Mouse (Mus musculus) neural tube, embryonic 12.5 days (tissue): ENCODE measurements around the gene Arid5b. TPM values are rescaled to one million over a fixed set of nuclear protein-coding genes. Genes with fewer than 3 reads are reported as not detected.

Experiments used
- ATAC-seq: fragments of 200-750 bp; cut with Nextera tagmentation; 2 replicates; pipeline ENCODE4 v1.8.0; 2017; ENCODE audit warnings: low read depth, mild to moderate bottlenecking, moderate TSS enrichment, moderate library complexity; ENCODE audit not compliant: low FRiP score
- H3K27ac ChIP-seq: fragments of 300-500 bp; sonication (generic); 2 replicates; pipeline ENCODE4 v1.5.1; 2016
- H3K27me3 ChIP-seq: fragments of 300-500 bp; sonication (generic); replicated peaks from 2 replicates; pipeline ENCODE4 v1.6.1; 2016; ENCODE audit warnings: mild to moderate bottlenecking
- H3K36me3 ChIP-seq: fragments of 300-500 bp; sonication (generic); 2 replicates; pipeline ENCODE4 v1.6.1; 2016; ENCODE audit warnings: mild to moderate bottlenecking
- H3K4me1 ChIP-seq: fragments of 300-500 bp; sonication (generic); 2 replicates; pipeline ENCODE4 v1.6.1; 2016
- H3K4me2 ChIP-seq: fragments of 300-500 bp; sonication (generic); replicated peaks from 2 replicates; pipeline ENCODE4 v1.6.1; 2016; ENCODE audit warnings: mild to moderate bottlenecking
- H3K4me3 ChIP-seq: fragments of 300-500 bp; sonication (generic); 2 replicates; pipeline ENCODE4 v1.5.1; 2016
- H3K9ac ChIP-seq: fragments of 300-500 bp; sonication (generic); 2 replicates; pipeline ENCODE4 v1.6.1; 2016; ENCODE audit warnings: mild to moderate bottlenecking
- H3K9me3 ChIP-seq: fragments of 300-500 bp; sonication (generic); 2 replicates; pipeline ENCODE4 v1.6.1; 2016; ENCODE audit warnings: mild to moderate bottlenecking
- WGBS: fragments of 180-500 bp; shearing (Covaris S2); methylation state at CpG from one replicate; pipeline ENCODE4 v1.1.7; 2016; 5-methylcytosine and 5-hydroxymethylcytosine counted together
- polyA plus RNA-seq: library from polyadenylated mRNA; unstranded; fragments of >200 nt; fragmentation: Nextera tagmentation; extraction: Ambion mirVana; gene quantifications from 2 replicates; pipeline ENCODE4 v1.2.1, GENCODE M21; 2016

Arid5b gene
- polyA plus RNA-seq, 1 experiment from 2014 or later: 18.3 TPM

DNA sequence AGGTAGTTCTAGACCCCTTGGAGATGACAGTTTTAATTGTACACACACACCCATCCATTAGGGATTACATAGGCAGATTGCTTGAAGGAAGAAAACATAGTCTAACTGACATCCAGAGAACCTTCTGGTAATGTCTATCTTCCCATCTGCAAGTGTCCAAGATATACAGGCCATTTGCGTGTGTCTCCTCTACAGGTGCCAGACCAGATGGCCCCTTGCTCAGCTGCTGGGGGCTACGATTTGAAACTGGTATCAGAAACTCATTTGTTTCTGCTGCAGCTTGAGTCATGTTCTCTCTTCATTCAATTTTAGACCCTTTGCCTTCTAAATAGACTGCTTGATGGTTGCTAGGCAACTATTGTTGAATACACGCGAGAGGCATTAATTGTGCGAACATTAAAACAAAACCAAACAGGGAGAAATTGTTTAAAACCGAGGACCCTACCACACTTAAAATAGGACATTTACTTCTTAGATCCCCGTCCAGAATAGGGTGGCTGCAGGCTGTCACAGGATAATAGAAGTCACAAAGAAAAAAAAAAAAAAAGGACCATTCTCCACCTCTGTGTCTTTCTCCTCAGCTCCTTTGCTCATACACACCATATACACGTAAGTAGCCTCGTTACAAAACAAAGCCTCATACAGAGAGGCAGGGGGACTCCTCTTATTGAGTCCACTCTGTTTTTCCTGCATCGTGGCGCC, 125.0 kb downstream of the Arid5b start:
- H3K27ac ChIP-seq: no peak overlapping the region
- no peak; the same call in 1 of the 2 replicates for ATAC-seq
- H3K9ac ChIP-seq: no peak overlapping the region
- H3K4me1 ChIP-seq: peaks cover 12% of the 10 kb centered on the region
- H3K36me3 ChIP-seq: no peaks in the 10 kb centered on the region
- no peaks in the 10 kb centered on the region for H3K9me3 ChIP-seq
- 32% methylated on average over 11 of the region's 11 CpGs for WGBS
- H3K27me3 ChIP-seq: no peaks in the 10 kb centered on the region
- H3K4me3 ChIP-seq: no peak overlapping the region
- no peak overlapping the region; the same call in 1 of the 2 replicates for H3K4me2 ChIP-seq

DNA sequence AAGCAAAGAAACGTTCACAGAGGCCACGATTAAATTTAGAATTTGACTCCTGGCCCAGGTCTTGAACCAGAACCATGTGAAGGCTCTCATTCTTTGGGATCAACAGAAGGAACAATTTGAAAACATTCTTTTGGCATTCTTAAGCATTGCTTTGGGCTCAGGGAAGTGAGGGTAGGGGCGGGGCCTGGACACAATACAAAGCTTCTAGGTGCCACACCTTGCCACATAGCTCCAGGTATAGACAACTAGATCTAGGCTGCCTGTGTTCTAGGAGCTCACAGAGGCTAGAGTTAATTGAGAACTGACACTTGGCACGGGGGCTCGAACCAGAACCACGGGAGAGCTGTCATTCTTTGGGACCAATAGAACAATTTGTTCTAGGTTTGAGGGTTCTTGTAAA, 130.0 kb downstream of the Arid5b start:
- H3K9me3 ChIP-seq: no peaks in the 10 kb centered on the region
- no peak overlapping the region for H3K27ac ChIP-seq
- no peak overlapping the region for H3K4me3 ChIP-seq
- no peak overlapping the region for H3K9ac ChIP-seq
- H3K27me3 ChIP-seq: no peaks in the 10 kb centered on the region
- H3K36me3 ChIP-seq: no peaks in the 10 kb centered on the region
- peaks cover 5% of the 10 kb centered on the region; the same call in 1 of the 2 replicates for H3K4me1 ChIP-seq
- H3K4me2 ChIP-seq: no peak overlapping the region
- ATAC-seq: no peak
- 84% methylated on average over 6 of the region's 6 CpGs for WGBS

DNA sequence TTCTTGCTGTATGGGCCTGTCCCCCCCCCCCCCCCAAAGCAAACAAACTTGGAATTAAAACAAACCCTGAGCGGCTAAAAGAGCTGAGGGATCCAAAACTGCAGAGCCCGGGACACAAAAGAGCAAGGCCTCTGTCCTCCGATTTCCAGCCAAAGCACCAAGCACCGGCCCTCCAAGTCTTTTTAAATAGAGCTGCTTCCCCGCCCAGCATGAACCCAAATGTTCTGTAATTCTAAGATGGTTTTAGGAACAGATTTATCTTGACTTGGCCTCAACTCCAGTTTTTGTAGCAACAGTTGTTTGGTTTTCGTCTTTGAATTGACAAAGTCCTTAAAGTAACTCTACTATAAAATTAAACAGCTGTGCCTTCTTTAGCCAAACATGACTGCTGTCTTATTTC, 130.8 kb downstream of the Arid5b start:
- Histone ChIP-seq H3K4me1 (no peaks in the 10 kb centered on the region), H3K9me3 (no peaks in the 10 kb centered on the region), H3K27ac (no peak overlapping the region)

DNA sequence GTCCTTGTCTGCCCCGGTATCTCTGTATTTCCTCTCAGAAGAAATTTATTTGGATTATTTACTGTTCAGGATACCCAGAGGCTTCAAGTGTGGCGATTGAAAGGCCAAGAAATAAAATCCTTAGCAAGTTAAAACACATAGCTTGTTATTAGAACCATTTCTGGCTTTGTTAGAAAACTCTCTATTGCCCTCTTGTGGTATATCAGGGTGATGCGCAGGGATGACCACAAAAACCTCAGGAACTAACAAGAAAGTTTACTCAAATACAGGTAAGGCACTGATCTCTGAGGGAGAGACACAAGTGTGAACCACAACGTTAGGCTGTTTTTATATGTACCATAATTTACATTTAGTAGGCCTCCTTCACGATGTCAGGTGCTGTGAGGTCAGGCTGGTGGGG, 131.7 kb downstream of the Arid5b start:
- no peak overlapping the region for H3K27ac ChIP-seq
- no peaks in the 10 kb centered on the region for H3K27me3 ChIP-seq
- H3K4me2 ChIP-seq: no peak overlapping the region
- H3K4me3 ChIP-seq: no peak overlapping the region
- H3K9ac ChIP-seq: no peak overlapping the region
- WGBS: 9% methylated on average over 5 of the region's 5 CpGs
- H3K9me3 ChIP-seq: no peaks in the 10 kb centered on the region
- no peak for ATAC-seq
- no peaks in the 10 kb centered on the region for H3K36me3 ChIP-seq
- no peaks in the 10 kb centered on the region for H3K4me1 ChIP-seq

More for the DNA sequence above, 130.8 kb downstream of the Arid5b start:
- ATAC-seq: no peak
- H3K9ac ChIP-seq: no peak overlapping the region
- WGBS: 59% methylated on average over 6 of the region's 6 CpGs
- H3K36me3 ChIP-seq: no peaks in the 10 kb centered on the region
- H3K4me2 ChIP-seq: no peak overlapping the region
- H3K27me3 ChIP-seq: no peaks in the 10 kb centered on the region
- no peak overlapping the region for H3K4me3 ChIP-seq

DNA sequence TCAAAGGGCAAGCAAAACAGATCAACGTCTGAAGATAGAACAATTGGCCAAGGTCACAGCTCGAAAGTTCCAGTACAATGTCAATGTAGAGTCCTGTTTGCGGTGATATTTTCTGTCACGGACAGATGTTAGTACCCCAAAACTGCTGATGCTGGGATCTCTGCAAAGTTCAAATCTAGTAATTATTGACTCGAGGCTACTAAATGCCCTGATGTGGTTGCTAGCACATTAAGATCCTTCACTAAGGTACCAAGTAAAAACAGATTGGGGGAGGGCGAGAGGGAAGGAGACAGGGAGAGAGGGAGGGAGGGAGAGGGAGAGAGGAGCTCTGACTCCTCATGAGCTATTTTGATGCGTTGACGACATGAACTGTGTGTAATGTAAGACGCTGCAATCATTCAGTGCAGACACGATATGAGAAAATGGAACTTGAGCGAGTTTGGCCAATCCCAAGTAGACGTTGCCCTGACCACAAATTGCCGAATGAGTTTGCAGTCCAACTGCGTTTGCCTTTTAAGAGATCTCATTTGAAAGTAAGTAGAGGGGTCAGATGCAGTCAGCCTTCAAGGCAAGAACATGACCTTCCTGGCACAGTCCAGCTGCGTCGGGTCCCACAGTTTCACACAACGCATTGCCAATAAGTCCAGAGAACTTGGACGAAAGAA, 133.1 kb downstream of the Arid5b start:
- whole genome bisulfite sequencing: 88% methylated on average over 18 of the region's 18 CpGs
- no peaks in the 10 kb centered on the region for H3K27me3 ChIP-seq
- no peak overlapping the region for H3K4me2 ChIP-seq
- ATAC-seq: no peak
- H3K4me1 ChIP-seq: no peaks in the 10 kb centered on the region
- no peak overlapping the region for H3K4me3 ChIP-seq
- H3K9me3 ChIP-seq: no peaks in the 10 kb centered on the region
- H3K27ac ChIP-seq: no peak overlapping the region
- no peaks in the 10 kb centered on the region for H3K36me3 ChIP-seq
- no peak overlapping the region for H3K9ac ChIP-seq

DNA sequence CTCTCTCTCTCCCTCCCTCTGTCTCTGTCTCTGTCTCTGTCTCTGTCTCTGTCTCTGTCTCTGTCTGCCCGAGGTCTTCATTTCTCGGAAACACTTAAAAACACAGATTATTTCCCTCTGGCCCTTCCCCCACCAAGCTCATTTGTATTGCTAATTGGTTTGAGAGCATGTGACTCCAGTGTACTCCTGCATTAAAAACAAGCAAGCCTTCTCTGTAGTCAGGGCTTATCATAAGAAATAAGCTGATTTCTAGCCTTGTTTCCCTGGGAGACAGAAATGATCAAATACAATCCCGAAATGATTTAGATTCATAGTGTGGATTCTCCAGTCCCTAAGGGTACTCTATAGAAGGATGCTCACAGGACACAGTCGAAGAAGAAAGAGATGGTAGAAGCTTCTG, 136.0 kb downstream of the Arid5b start:
- no peak overlapping the region for H3K4me2 ChIP-seq
- H3K27me3 ChIP-seq: no peaks in the 10 kb centered on the region
- H3K9ac ChIP-seq: no peak overlapping the region
- peaks cover 1% of the 10 kb centered on the region; the same call in 1 of the 2 replicates for H3K4me1 ChIP-seq
- WGBS: 69% methylated on average over 4 of the region's 4 CpGs
- H3K27ac ChIP-seq: no peak overlapping the region
- H3K36me3 ChIP-seq: peaks cover 4% of the 10 kb centered on the region; the same call in 1 of the 2 replicates
- ATAC-seq: no peak
- H3K9me3 ChIP-seq: no peaks in the 10 kb centered on the region; the same call in 1 of the 2 replicates
- H3K4me3 ChIP-seq: no peak overlapping the region

DNA sequence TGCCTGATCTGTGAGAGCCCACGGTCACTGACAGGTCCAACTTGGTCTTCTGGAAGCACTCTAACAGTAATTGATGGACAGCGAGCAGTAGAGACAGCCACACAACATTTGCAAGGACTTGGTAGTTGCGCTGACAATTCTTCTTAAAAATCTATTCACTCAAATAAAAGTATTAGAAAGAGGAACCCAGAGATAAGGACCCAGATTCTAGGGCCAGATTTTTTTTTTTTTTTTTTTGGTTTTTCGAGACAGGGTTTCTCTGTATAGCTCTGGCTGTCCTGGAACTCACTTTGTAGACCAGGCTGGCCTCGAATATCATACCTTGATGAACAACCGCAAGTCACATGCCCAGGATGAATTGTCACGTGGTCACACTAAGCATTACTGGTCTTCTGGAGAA, 137.0 kb downstream of the Arid5b start:
- peaks cover 10% of the 10 kb centered on the region for H3K4me1 ChIP-seq
- H3K36me3 ChIP-seq: peaks cover 4% of the 10 kb centered on the region; the same call in 1 of the 2 replicates
- no peaks in the 10 kb centered on the region; the same call in 1 of the 2 replicates for H3K9me3 ChIP-seq
- H3K27me3 ChIP-seq: no peaks in the 10 kb centered on the region
- no peak for ATAC-seq
- no peak overlapping the region for H3K4me3 ChIP-seq
- 90% methylated on average over 7 of the region's 7 CpGs for WGBS
- H3K27ac ChIP-seq: no peak overlapping the region
- H3K4me2 ChIP-seq: no peak overlapping the region
- H3K9ac ChIP-seq: no peak overlapping the region

DNA sequence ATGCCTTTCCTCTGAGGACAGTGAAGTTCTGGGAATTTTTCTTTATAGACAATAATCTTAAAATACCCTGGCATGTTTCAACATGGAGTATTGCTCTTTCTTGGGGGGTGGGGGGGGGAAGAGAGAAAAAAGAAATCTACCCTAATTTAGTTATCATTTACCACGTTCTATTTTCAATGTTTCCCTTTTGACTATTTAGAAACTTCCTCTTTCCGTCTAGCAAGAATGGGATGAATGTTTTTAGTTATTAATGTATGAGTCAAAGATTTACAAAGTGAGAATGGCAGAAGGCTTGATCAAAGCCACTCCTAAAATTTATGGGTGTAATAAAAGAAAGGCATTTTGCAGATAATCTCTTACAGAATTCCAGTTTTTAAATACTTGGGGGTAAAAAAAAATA, 137.7 kb downstream of the Arid5b start:
- Histone ChIP-seq H3K4me1 (peaks cover 17% of the 10 kb centered on the region), H3K27me3 (no peaks in the 10 kb centered on the region), H3K36me3 (peaks cover 4% of the 10 kb centered on the region; the same call in 1 of the 2 replicates), H3K9ac (no peak overlapping the region), H3K27ac (no peak overlapping the region), H3K4me3 (no peak overlapping the region), H3K4me2 (no peak overlapping the region), H3K9me3 (no peaks in the 10 kb centered on the region; the same call in 1 of the 2 replicates)
- ATAC-seq: no peak
- 85% methylated on average over 2 of the region's 2 CpGs for WGBS

DNA sequence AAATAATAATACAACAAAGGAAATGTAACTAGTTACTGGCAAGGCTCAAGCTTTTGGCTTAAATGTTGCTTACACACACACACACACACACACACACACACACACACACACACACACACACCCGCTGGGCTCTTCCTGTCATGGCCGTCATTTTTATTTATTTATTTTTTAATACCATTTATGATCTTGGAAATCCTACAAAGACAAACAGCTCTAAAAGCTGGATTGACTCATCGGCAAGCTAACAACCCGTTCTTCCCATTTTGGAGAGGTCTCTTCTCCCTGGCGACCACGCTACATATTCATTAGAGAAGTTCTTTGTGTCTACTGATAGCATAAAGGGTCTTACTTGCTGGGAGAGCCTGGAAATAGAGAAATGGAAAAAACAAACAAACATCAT, 138.2 kb downstream of the Arid5b start:
- Histone ChIP-seq H3K9me3 (no peaks in the 10 kb centered on the region; the same call in 1 of the 2 replicates), H3K36me3 (peaks cover 4% of the 10 kb centered on the region; the same call in 1 of the 2 replicates), H3K4me1 (peaks cover 22% of the 10 kb centered on the region), H3K9ac (no peak overlapping the region), H3K4me3 (no peak overlapping the region), H3K4me2 (no peak overlapping the region), H3K27me3 (no peaks in the 10 kb centered on the region), H3K27ac (no peak overlapping the region)
- no peak for ATAC-seq
- WGBS: 74% methylated on average over 6 of the region's 6 CpGs

DNA sequence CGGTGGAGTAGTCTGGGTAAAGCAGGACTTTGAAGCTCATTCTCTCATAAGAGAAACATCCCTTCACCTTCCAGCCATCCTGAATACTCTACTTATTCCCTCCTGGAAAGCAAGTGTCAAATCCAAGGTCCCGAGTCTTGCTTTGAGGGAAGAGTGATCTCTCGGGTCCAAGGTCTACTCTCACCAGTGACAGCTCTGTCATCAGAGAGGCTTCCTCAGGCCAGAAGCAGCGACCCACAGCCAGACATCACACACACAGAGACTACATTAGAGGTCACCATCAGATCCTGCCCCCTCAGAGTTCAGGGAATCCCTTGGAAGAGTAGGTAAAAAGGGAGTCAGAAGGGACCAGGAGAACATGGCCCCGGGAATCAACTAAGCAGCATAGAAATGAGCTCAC, 140.4 kb downstream of the Arid5b start:
- Histone ChIP-seq H3K36me3 (peaks cover 5% of the 10 kb centered on the region), H3K27ac (no peak overlapping the region), H3K9me3 (no peaks in the 10 kb centered on the region; the same call in 1 of the 2 replicates), H3K9ac (no peak overlapping the region), H3K4me3 (no peak overlapping the region), H3K4me2 (no peak overlapping the region), H3K4me1 (peaks cover 30% of the 10 kb centered on the region), H3K27me3 (no peaks in the 10 kb centered on the region)
- ATAC-seq: no peak
- WGBS: 95% methylated on average over 5 of the region's 5 CpGs

DNA sequence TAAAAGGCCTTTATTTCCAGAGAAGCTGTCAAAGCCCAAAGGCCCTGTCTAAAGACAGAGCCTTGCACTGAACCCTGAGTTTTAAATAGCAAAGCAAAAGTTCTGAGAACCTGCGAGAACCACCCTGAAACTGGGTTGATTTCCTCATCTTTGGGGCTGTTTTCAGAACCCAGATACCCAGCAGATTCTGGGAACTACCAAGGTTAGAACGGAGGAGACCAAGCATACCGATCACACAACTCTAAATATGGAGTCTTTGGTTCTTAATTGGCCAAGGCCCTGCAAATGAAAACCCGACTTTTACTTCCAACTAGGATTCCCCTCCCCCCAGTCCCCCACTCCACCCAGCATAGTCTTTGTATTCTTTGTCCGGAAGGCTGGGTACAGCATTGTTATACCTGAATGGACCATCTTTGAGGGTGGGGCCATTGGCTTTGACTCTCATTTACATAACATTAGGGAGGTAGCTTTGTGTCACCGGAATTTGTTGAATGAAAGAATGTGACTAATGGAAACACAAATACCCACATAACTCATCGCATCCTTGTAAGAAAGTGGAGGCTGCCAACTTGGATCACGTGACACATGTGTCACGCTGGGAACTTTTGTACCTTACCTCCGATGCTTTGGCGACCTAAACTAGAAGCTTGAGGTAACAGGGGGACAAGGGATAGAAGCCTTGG, 141.2 kb downstream of the Arid5b start:
- Histone ChIP-seq H3K4me3 (no peak overlapping the region), H3K27me3 (no peaks in the 10 kb centered on the region), H3K9me3 (no peaks in the 10 kb centered on the region; the same call in 1 of the 2 replicates), H3K36me3 (peaks cover 12% of the 10 kb centered on the region), H3K4me1 (peaks cover 30% of the 10 kb centered on the region), H3K9ac (no peak overlapping the region), H3K27ac (no peak overlapping the region), H3K4me2 (peak overlapping the region; percentile 67)
- ATAC-seq: peak; percentile 45
- 23% methylated on average over 11 of the region's 11 CpGs for WGBS

DNA sequence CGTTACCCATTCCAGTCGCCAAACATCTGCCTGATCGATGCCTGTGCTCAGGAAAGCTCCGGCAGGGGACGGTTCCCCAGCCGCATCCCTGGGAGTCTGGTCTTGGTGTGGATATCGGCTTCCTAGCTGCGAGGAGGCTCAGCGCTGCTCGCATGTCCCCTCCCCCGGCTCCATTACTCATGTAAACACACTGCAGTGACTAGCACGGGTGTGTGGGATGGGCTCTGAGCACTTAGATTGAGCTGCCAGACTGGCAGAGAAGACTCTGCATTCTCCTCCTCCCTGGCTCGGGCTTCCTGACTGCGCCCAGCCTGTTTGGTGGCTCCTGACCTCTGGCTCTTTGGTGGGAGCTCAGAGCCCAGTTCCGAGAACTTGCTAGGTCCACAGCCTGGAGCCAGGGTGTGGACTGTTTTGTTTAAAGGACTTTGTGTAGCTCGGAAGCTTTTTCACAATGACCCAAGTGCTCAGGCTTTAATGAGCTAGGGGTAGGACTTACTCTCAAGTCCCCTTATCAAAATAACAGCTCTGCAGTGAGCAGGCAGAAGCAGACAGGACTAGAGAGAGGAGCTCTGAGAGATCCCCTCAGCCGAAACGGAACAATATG, 142.0 kb downstream of the Arid5b start:
- H3K9ac ChIP-seq: peak overlapping the region; percentile 44
- H3K27ac ChIP-seq: 0 out of 2 replicates have a peak overlapping the region, but pooled peaks have one; percentile 4
- peaks cover 30% of the 10 kb centered on the region for H3K4me1 ChIP-seq
- H3K4me3 ChIP-seq: peak overlapping the region; percentile 20
- peaks cover 12% of the 10 kb centered on the region for H3K36me3 ChIP-seq
- WGBS: 1% methylated on average over 18 of the region's 18 CpGs
- peak; percentile 81 for ATAC-seq
- no peaks in the 10 kb centered on the region for H3K27me3 ChIP-seq
- peak overlapping the region; percentile 67 for H3K4me2 ChIP-seq
- H3K9me3 ChIP-seq: no peaks in the 10 kb centered on the region; the same call in 1 of the 2 replicates
